Mouse (Mus musculus): ENCODE results near the gene Gtf3c2. TPM values are rescaled to one million over a fixed set of nuclear protein-coding genes. Genes with fewer than 3 reads are reported as not detected.

Gtf3c2 gene
- polyA plus RNA-seq, 1 experiment: 47.2 TPM

DNA sequence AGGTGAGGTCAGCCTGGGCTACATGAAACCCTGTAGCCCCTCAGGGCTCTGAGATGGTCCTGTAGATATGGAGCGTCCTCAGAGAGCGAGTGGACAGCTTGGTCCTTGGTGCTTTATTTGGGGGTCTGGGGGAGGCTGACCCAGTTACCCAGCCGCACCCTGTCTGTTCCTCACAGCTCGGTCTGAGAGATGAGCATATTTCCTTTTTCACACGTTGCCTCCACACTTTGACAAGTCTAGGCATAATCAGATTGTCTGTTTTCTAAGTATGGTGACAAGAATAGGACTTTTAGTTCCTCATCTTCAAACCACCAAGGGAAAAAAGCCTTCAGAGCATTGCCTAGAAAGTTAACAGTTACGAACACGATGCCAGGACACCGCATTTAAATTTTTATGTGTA is 58.8 kb downstream of the Gtf3c2 start:
- Histone ChIP-seq H3K4me1 (ENCODE audit: control insufficient read depth, insufficient read depth, low read length) (peaks cover 5% of the 10 kb centered on the region; the same call in 1 of the 2 replicates), H3K36me3 (ENCODE audit: control insufficient read depth, insufficient read depth, low read length) (no peaks in the 10 kb centered on the region), H3K4me3 (ENCODE audit: control insufficient read depth, low read depth, low read length) (no peak overlapping the region), H3K27ac (ENCODE audit: control insufficient read depth, insufficient read depth, low read depth, low read length) (no peak overlapping the region), H3K27me3 (ENCODE audit: control insufficient read depth, insufficient read depth, low read length) (no peaks in the 10 kb centered on the region)
- no peak for TF ChIP-seq CTCF (IDR thresholded peaks at IDR 0.05; ENCODE audit: control insufficient read depth, insufficient read depth, insufficient replicate concordance, low read depth, low read length)
- TF ChIP-seq POLR2A (IDR thresholded peaks at IDR 0.05; ENCODE audit: control insufficient read depth, low read depth, low read length): no peak

DNA sequence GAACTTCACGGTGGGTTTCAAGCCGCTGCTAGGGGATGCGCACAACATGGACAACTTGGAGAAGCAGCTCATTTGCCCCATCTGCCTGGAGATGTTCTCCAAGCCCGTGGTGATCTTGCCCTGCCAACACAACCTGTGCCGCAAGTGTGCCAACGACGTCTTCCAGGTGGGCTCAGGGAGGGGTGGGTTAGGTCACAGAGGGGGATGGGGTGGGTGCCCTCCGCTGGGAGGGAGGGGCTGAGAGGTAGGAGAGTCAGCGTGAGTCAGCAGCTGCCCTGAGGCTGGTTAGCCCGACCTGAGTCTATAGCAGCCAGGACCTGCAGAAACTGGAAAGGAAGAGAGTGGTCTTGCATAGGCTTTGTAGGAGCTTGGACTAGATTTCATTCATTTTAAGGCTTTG is 63.0 kb downstream of the Gtf3c2 start:
- TF ChIP-seq CTCF (IDR thresholded peaks at IDR 0.05; ENCODE audit: control insufficient read depth, insufficient read depth, insufficient replicate concordance, low read depth, low read length) (no peak), POLR2A (IDR thresholded peaks at IDR 0.05; ENCODE audit: control insufficient read depth, low read depth, low read length) (peak; percentile 73; the same call in 1 of the 2 replicates)
- H3K27me3 ChIP-seq (ENCODE audit: control insufficient read depth, insufficient read depth, low read length): no peaks in the 10 kb centered on the region
- peak overlapping the region; percentile 83 for H3K4me3 ChIP-seq (ENCODE audit: control insufficient read depth, low read depth, low read length)
- no peak overlapping the region for H3K27ac ChIP-seq (ENCODE audit: control insufficient read depth, insufficient read depth, low read depth, low read length)
- H3K36me3 ChIP-seq (ENCODE audit: control insufficient read depth, insufficient read depth, low read length): no peaks in the 10 kb centered on the region
- peaks cover 5% of the 10 kb centered on the region; the same call in 1 of the 2 replicates for H3K4me1 ChIP-seq (ENCODE audit: control insufficient read depth, insufficient read depth, low read length)

DNA sequence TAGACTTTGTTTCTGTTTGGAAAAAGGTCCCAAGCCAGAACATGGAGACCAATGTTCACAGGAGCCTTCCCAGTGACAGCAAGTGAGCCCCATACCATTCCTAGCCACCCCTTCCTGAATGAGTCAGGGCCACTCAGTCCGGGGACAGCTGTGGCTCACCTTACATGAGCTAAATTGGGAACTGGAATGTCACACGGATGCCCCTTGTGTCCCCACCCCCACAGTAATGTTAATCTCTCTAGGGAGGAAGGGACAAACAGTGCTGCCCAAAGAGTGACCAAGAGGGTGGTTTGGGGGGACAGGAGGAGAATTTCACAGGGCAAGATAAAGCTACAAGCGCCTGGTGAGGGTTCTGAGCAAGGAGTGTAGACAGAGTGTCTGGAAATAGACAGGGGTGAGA is 63.6 kb downstream of the Gtf3c2 start, which contains the start of gene Trim54:
Gene Trim54 (plus strand): TSS at position 359 of the 400 bp plus-strand sequence.
- no peaks in the 10 kb centered on the region for H3K27me3 ChIP-seq (ENCODE audit: control insufficient read depth, insufficient read depth, low read length)
- no peak for TF ChIP-seq POLR2A (IDR thresholded peaks at IDR 0.05; ENCODE audit: control insufficient read depth, low read depth, low read length)
- no peak for TF ChIP-seq CTCF (IDR thresholded peaks at IDR 0.05; ENCODE audit: control insufficient read depth, insufficient read depth, insufficient replicate concordance, low read depth, low read length)
- no peaks in the 10 kb centered on the region for H3K36me3 ChIP-seq (ENCODE audit: control insufficient read depth, insufficient read depth, low read length)
- H3K4me1 ChIP-seq (ENCODE audit: control insufficient read depth, insufficient read depth, low read length): peaks cover 5% of the 10 kb centered on the region; the same call in 1 of the 2 replicates
- H3K4me3 ChIP-seq (ENCODE audit: control insufficient read depth, low read depth, low read length): peak within 1 kb of the TSS; percentile 83
- no peak within 1 kb of the TSS for H3K27ac ChIP-seq (ENCODE audit: control insufficient read depth, insufficient read depth, low read depth, low read length)

DNA sequence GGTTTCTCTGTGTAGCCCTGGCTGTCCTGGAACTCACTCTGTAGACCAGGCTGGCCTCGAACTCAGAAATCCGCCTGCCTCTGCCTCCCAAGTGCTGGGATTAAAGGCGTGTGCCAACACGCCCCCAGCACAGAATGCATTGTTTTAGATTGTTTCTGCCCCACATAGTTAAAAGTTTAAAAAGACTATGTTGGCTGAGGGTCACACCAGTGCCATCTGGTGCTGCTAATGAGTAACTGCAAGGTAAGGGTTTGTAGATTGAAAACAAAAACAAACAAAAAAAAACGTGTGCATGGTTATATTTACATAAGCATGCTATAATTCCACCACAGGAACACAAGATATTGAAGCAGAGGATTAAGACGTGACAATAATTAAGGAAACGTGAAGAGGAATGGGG is 69.2 kb downstream of the Gtf3c2 start:
- TF ChIP-seq CTCF (IDR thresholded peaks at IDR 0.05; ENCODE audit: control insufficient read depth, insufficient read depth, insufficient replicate concordance, low read depth, low read length): no peak
- TF ChIP-seq POLR2A (IDR thresholded peaks at IDR 0.05; ENCODE audit: control insufficient read depth, low read depth, low read length): no peak
- Histone ChIP-seq H3K27ac (ENCODE audit: control insufficient read depth, insufficient read depth, low read depth, low read length) (no peak overlapping the region), H3K27me3 (ENCODE audit: control insufficient read depth, insufficient read depth, low read length) (no peaks in the 10 kb centered on the region), H3K4me3 (ENCODE audit: control insufficient read depth, low read depth, low read length) (no peak overlapping the region), H3K36me3 (ENCODE audit: control insufficient read depth, insufficient read depth, low read length) (no peaks in the 10 kb centered on the region), H3K4me1 (ENCODE audit: control insufficient read depth, insufficient read depth, low read length) (peaks cover 4% of the 10 kb centered on the region)

DNA sequence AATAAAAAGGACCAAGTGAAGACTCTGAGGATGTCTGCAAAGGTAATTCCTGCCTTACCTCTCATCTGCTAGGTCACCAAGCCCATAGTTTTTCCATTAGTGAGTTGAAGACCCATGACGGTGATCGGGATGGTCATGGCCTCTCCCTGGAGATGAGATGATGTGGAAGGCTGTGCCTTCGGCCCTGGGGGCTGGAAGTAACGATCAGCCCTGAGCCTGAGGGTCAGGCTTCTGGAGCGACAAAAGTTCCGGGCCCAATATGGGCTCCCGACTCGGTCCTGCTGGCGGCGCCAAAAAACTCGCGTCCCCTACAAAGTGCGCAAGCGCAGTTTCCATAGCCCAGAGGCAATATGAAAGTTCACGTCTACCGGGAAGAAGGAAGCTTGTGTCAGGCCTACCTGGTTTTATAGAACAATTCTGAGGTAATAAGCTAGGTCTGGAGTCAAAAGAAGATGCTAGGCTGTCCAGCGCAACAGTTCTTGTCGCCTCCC is 71.9 kb downstream of the Gtf3c2 start, which contains the start of gene Slc30a3:
Gene Slc30a3 (minus strand): TSS at position 238 of the 491 bp plus-strand sequence.
- Histone ChIP-seq H3K27ac (ENCODE audit: control insufficient read depth, insufficient read depth, low read depth, low read length) (peak within 1 kb of the TSS; percentile 89), H3K27me3 (ENCODE audit: control insufficient read depth, insufficient read depth, low read length) (no peaks in the 10 kb centered on the region), H3K36me3 (ENCODE audit: control insufficient read depth, insufficient read depth, low read length) (no peaks in the 10 kb centered on the region), H3K4me1 (ENCODE audit: control insufficient read depth, insufficient read depth, low read length) (peaks cover 4% of the 10 kb centered on the region), H3K4me3 (ENCODE audit: control insufficient read depth, low read depth, low read length) (peak within 1 kb of the TSS; percentile 93)
- TF ChIP-seq CTCF (IDR thresholded peaks at IDR 0.05; ENCODE audit: control insufficient read depth, insufficient read depth, insufficient replicate concordance, low read depth, low read length) (no peak), POLR2A (IDR thresholded peaks at IDR 0.05; ENCODE audit: control insufficient read depth, low read depth, low read length) (peak; percentile 66)

Other genes starting within 250 kb of the Gtf3c2 start
- gene Cgref1, start 234.6 kb downstream of the Gtf3c2 start, polyA plus RNA-seq (2012; rRNA removed): 0.69 and 0.77 TPM in 2 replicates
- 79.5 and 83.1 TPM in 2 replicates for gene Preb, start 219.8 kb downstream of the Gtf3c2 start, polyA plus RNA-seq (2012; rRNA removed)
- 1.00 and 1.0 TPM in 2 replicates for gene Tcf23, start 211.5 kb downstream of the Gtf3c2 start, polyA plus RNA-seq (2012; rRNA removed)
- gene Atraid, start 131.8 kb downstream of the Gtf3c2 start, polyA plus RNA-seq (2012; rRNA removed): 38.7 and 47.7 TPM in 2 replicates
- gene Slc5a6, start 131.2 kb downstream of the Gtf3c2 start, polyA plus RNA-seq (2012; rRNA removed): 5.4 and 6.2 TPM in 2 replicates
- gene Cad, start 125.4 kb downstream of the Gtf3c2 start, polyA plus RNA-seq (2012; rRNA removed): 11.2 and 14.0 TPM in 2 replicates
- gene Dnajc5g, start 73.9 kb downstream of the Gtf3c2 start, polyA plus RNA-seq (2012; rRNA removed): 172 and 183 TPM in 2 replicates
- gene Slc30a3, start 71.9 kb downstream of the Gtf3c2 start, polyA plus RNA-seq (2012; rRNA removed): 311 and 315 TPM in 2 replicates
- gene Trim54, start 63.4 kb downstream of the Gtf3c2 start, polyA plus RNA-seq (2012; rRNA removed): 9.8 and 11.1 TPM in 2 replicates
- 0.57 and 1.4 TPM in 2 replicates for gene Ucn, start 41.3 kb downstream of the Gtf3c2 start, polyA plus RNA-seq (2012; rRNA removed)
- 11.2 and 14.3 TPM in 2 replicates for gene Mpv17, start 25.9 kb downstream of the Gtf3c2 start, polyA plus RNA-seq (2012; rRNA removed)
- gene Gm29609, start 233 bp downstream of the Gtf3c2 start, polyA plus RNA-seq (2012; rRNA removed): 7.3 and 9.7 TPM in 2 replicates
- 22.2 and 24.8 TPM in 2 replicates for gene Snx17, start 13.1 kb upstream of the Gtf3c2 start, polyA plus RNA-seq (2012; rRNA removed)
- gene Eif2b4, start 13.3 kb upstream of the Gtf3c2 start, polyA plus RNA-seq (2012; rRNA removed): 107 and 116 TPM in 2 replicates
- 53.2 and 60.0 TPM in 2 replicates for gene Zfp513, start 22.2 kb upstream of the Gtf3c2 start, polyA plus RNA-seq (2012; rRNA removed)
- gene Ppm1g, start 40.5 kb upstream of the Gtf3c2 start, polyA plus RNA-seq (2012; rRNA removed): 392 and 429 TPM in 2 replicates
- 62.5 and 64.2 TPM in 2 replicates for gene Nrbp1, start 60.7 kb upstream of the Gtf3c2 start, polyA plus RNA-seq (2012; rRNA removed)
- gene Gm9970, start 61.1 kb upstream of the Gtf3c2 start, polyA plus RNA-seq (2012; rRNA removed): 86.1 and 103 TPM in 2 replicates
- gene Krtcap3, start 71.5 kb upstream of the Gtf3c2 start, polyA plus RNA-seq (2012; rRNA removed): 20.9 and 23.1 TPM in 2 replicates
- gene Ift172, start 111.0 kb upstream of the Gtf3c2 start, polyA plus RNA-seq (2012; rRNA removed): 439 and 454 TPM in 2 replicates
- 1.4 and 2.0 TPM in 2 replicates for gene Fndc4, start 115.9 kb upstream of the Gtf3c2 start, polyA plus RNA-seq (2012; rRNA removed)
- 0.53 and 0.55 TPM in 2 replicates for gene Gckr, start 117.3 kb upstream of the Gtf3c2 start, polyA plus RNA-seq (2012; rRNA removed)

Measured in testis, adult 2 months (tissue).